Mouse (Mus musculus): ENCODE data around the gene Amigo2.

The Amigo2 gene

GRCm38 (mm10) chr15:97246911-97247790 lies at the start of gene Amigo2, which contains the start of gene Pced1b:
Gene Amigo2, minus strand, starts transcription at chr15:97247287.
Gene Pced1b, plus strand, starts transcription at chr15:97247107.
- peak; percentile 61 to 86 for DNase-seq (ENCODE audit: low spot score in 2 of 2)

DNA sequence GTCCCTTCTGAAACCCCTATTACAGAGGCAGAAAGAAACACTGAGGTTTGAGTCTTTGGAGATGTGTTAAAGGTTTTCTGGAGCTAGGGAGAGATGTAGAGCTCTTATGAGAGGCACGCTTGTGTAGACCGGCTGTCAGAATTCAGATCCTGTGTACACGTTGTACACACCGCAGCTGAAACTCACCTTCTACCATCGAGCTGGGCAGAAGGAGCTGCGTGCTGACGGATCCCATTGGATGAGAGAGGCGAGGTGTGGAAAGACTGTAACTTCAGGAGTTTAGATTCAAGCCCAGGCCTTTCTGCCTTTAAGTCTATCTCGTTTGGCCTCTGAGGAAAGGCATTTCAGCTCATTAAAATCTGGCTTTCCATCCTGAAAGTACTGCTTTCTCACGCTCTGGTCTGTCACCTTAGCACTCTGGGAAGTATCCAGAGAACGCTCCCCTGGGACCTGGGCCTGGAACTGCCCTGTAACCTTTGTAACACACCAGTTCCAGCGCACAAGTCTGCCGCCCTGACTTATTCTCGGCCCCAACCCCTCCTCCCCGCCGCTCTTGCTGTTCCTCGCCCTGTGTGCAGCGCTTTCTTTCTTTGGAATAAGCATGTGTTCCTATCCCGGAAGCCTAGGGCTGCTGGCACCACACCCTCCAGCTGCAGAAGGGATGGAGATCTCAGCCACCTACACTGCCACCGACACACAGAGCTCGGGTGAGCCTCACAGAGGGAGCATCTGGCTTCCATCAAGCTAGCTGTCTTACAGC lies 44.4 kb upstream of the Amigo2 start:
- no peak for DNase-seq (ENCODE audit: low spot score in 2 of 2)

DNA sequence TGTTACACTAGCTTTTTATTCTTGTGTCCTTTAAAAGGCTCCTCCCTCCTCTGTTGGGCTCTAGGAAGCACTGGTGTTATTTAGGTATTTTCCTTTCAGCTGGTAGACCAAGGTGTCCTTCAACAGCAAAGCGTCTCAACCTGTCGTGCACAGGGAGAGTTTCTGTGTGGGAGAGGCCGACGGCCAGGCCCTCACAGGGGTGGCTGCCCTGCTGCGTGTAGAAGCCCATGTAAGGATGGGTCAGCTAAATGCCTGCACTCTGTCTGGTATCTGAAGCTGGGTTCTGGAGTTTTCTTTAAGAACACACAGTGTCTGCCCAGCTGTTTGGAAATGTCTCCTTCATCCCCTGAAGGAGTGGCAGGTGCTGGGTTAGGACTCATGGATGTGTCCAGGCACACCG lies 43.3 kb upstream of the Amigo2 start:
- peak in 1 of 2 experiments; percentile 51 for DNase-seq (ENCODE audit: low spot score in 2 of 2)

DNA sequence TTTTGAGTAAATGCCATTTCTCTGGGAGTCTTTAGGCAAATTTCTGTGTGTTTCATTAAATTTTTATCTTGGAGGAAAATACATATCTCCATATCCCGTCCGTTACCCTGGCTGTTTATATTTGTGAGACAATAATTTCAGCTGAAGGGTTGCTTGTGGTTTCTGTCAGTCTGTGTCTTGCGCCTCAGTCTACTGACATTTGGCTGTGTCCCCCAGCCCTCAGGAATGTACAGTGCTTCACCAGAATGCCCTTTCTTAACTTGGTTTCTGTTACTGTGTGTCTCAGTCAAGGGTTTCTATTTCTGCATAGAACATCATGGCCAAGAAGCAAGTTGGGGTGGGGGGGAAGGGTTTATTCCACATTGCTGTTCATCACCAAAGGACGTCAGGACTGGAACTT lies 42.1 kb upstream of the Amigo2 start:
- no peak for DNase-seq (ENCODE audit: low spot score in 2 of 2)

GRCm38 (mm10) chr15:97288690-97289089 lies 41.6 kb upstream of the Amigo2 start:
- DNase-seq (ENCODE audit: low spot score in 2 of 2) = no peak

DNA sequence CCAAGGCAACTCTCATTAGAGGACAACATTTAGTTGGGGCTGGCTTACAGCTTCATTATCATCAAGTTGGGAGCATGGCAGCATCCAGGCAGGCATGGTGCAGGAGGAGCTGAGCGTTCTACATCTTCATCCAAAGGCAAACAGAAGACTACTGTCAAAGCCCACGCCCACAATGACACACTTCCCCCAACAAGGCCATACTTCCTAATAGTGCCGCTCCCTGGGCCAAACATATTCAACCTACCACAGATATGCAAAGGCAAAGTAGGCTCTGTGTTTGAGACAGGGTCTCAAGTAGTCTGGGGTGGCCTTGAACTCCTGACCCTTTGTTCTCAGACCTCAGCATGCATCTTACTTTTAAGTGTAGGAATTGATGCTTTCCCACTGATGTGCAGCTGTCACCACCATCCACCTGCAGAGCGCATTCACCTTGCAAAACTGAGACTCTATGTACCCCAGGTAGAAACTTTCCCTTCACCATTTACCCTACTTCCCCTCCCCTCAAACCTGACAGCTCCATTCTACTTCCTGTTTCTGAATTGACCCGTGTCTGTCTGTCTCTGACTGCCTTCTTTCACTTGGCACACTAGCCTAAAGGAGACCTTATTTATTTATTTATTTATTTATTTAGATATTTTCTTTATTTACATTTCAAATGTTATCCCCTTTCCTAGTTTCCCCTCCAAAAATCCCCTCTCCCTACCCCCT lies 40.5 kb upstream of the Amigo2 start:
- no peak for DNase-seq (ENCODE audit: low spot score in 2 of 2)

DNA sequence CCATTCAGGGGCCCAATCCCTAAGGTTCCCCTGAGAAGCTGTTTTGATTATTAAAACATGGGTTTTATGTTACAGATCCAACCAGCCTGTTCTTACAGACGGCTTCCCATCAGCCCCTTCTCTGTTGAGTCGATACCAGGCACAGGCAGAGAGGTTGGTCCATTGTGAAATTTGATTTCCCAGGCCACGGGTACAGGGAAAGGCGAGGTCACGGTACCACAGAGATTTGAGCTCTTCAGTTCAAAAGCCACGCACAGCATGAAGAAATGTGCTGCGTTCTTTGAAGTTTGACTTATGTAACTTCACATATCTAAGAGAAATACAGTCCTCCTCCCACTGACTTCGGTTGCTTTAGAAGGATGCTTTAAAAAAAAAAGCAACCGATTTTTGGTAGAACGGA lies 39.6 kb upstream of the Amigo2 start:
- DNase-seq (ENCODE audit: low spot score in 2 of 2) = no peak

GRCm38 (mm10) chr15:97285665-97286212 lies 38.7 kb upstream of the Amigo2 start:
- no peak for DNase-seq (ENCODE audit: low spot score in 2 of 2)

DNA sequence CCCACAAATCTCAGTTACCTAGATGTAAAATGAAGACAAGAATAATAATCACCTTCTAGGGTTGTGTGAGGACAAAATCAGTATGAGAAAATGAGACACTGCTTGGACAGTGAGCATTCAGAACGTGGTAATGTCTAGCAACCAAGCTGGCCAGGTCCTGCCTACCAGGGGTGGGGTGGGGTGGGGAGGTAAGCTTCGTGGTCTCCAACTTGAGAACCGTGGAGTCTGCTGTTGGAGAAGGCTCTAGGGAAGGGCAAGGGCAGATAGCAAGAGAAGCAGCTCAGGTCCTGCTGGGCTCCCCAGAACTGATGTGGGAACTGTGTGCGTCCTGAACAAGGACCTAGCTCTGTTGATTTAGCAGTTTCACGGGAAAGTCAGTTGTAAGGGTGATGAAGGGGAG lies 37.1 kb upstream of the Amigo2 start:
- DNase-seq (ENCODE audit: low spot score in 2 of 2) = no peak

- no peak for DNase-seq (ENCODE audit: low spot score in 2 of 2)
These were observed 35.4 kb upstream of the Amigo2 start for GRCm38 (mm10) chr15:97282572-97282881.

DNA sequence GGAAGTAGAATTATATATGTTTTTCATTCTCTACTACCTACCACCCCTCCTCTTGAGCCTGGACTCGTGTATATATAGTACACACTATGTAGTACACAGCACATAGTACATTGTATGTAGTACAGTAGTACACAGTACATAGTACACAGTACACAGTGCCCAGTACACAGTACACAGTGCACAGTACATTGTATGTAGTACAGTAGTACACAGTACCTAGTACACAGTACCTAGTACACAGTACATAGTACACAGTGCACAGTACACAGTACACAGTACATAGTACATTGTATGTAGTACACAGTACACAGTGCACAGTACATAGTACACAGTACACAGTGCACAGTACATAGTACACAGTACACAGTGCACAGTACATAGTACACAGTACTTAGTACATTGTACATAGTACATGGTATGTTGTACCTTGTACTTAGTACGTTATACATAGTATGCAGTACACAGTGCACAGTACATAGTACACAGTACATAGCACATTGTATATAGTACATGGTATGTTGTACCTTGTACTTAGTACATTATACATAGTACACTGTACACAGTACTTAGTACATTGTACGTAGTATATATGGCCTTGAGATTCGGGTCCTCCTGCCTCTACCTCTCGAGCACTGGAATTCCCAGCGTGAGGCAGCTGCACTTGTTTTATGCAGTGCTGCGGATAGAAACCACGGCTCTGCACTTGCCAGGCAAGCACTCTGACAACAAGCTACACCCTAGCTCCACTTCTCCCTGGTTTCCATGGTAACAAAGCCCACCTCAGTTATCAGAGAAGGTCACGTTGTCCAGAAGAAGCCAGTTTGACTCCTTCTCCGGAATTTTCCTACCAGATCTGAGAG lies 34.9 kb upstream of the Amigo2 start:
- no peak for DNase-seq (ENCODE audit: low spot score in 2 of 2)

DNA sequence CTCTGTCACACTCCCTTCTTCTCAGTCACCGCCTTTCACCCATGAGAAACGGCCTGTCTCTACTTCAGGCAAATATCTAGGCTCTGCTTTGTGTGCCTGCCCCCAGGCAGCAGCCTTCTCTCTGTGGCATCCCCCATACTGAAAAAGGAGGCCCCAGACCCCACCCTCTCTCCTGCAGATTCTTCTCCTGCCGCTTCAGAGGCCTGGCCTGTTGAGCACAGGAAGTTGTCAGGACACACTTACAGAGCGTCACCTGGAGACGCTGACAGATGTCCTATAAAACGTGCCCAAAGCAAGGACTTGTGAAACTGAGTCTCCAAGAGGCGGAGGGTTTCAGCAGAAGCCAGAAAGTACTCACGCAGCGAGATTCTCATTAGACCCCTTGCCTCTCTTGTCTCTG lies 33.7 kb upstream of the Amigo2 start:
- no peak for DNase-seq (ENCODE audit: low spot score in 2 of 2)

GRCm38 (mm10) chr15:97280131-97280530 lies 33.0 kb upstream of the Amigo2 start:
- no peak for DNase-seq (ENCODE audit: low spot score in 2 of 2)

DNA sequence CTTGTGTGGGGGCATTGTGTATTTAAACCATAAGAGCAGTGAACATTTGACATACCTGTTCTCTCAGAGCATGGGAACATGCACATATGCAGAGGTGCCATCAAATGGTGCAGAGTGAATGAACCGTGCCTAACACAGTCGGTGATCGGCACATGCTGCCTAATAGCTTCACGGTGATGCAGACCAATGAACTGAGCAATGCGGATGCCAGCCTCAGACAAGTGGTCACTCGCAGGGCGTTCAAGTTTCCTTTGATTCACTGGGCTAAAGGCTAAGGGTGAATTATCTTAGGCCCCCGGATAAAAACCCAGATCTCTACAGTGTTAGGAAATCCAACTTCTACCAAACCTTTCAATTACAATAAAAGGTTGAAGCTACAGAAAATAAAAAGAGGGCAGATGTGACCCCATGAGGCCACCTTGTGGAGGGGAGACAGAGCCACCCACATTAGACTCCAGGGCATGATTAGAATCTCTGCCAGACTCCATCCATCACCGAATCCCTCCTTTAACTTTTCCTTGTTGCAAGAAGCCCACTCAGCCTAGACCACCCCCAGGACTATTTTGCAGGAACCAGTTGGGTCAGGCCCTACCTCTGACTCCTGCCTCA lies 31.4 kb upstream of the Amigo2 start:
- DNase-seq (ENCODE audit: low spot score in 2 of 2) = no peak

DNA sequence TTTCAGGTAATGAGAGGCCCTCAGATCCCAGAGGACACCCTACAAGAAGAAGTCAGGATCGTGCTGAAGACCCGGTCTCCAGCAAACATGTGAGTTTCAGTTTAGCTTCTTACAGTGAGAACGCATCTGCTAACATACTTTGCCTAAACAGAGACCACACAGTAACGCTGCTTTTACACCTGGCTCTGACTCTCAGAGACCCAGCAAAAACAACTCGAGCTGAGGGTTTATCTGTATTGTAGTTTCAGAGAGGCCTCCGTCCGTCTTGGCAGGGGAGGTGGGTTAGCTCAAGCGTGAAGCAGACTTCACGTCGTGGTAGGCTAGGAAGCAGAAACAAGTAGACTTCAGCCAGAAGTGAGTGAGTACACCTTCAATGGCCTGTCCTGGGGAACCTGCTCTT lies 30.2 kb upstream of the Amigo2 start:
- DNase-seq (ENCODE audit: low spot score in 2 of 2) = peak in 1 of 2 experiments; percentile 32

GRCm38 (mm10) chr15:97276660-97277153 lies 29.6 kb upstream of the Amigo2 start:
- DNase-seq (ENCODE audit: low spot score in 2 of 2) = no peak

- DNase-seq (ENCODE audit: low spot score in 2 of 2) = no peak
These were observed 28.7 kb upstream of the Amigo2 start for GRCm38 (mm10) chr15:97275626-97276395.

GRCm38 (mm10) chr15:97272831-97273230 lies 25.7 kb upstream of the Amigo2 start:
- no peak for DNase-seq (ENCODE audit: low spot score in 2 of 2)

GRCm38 (mm10) chr15:97271985-97272697 lies 25.1 kb upstream of the Amigo2 start:
- peak in 1 of 2 experiments; percentile 53 for DNase-seq (ENCODE audit: low spot score in 2 of 2)

Measured in spleen, postnatal 4 days (tissue).